Mouse (Mus musculus) v-Abl transformed pro-B cells (cell line): ENCODE measurements around the gene Sh2b2.

Experiments
- in situ Hi-C, 2 experiments: fragments of 400-800 bp; cut with MboI; formaldehyde crosslinking; loops; one replicate each; pipeline ENCODE4 v1.15.1; 2025; ENCODE audit not compliant: unreplicated experiment in 2 of 2

The Sh2b2 gene

DNA sequence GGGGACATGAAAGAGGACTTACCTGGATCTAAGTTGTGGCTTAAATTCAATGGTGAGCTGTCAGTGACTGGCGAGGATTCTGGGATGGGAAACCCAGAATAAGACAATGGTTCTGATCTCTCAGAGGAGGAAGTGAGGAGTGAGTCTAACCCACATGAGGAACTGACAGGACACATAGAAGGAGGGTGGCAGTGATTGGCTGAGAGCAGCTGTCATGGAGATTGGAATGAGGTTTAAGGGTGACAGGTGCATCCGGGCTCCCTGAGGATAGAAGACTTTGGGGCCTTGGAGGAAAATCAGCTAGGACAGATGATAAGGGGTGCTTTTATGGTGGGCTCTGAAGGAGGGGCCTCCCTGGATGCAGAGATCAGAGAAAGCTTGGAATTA lies at the start of gene Sh2b2:
Gene Sh2b2 (minus strand): TSS at position 105 of the 387 bp plus-strand sequence.
- in situ Hi-C loops = loop anchor here in 1 of 2 experiments (5.0 kb wide), 1 partner anchor 44 kb away; no protein-coding TSS in a partner anchor

GRCm38 (mm10) chr5:136292971-136293418 lies 46.6 kb upstream of the Sh2b2 start:
- in situ Hi-C loops = loop anchor here in 1 of 2 experiments (25.0 kb wide), 1 partner anchor 419 kb away; no protein-coding TSS in a partner anchor

DNA sequence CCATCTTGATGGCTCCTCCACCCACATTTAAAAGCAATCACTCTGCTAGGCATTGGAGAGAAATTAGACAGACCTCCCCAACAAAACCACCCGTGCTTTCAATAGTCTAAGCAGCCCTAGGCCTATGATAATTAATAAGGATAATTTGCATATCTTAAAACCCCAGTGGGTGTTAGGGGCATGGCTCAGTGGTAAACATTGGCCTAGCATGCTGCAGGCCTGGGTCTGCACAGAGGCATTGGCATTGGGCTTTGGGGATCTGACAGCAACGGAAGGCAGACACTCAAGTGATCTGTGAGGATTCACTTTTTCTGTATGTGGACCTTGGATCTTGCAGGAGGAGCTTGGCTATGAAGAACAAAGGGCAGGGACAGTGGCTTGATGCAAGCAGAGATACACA lies 46.0 kb upstream of the Sh2b2 start:
- in situ Hi-C loops = loop anchor here in 1 of 2 experiments (25.0 kb wide), 1 partner anchor 420 kb away; no protein-coding TSS in a partner anchor

- in situ Hi-C loops = loop anchor here in 1 of 2 experiments (25.0 kb wide), 1 partner anchor 421 kb away; no protein-coding TSS in a partner anchor
These were observed 45.2 kb upstream of the Sh2b2 start for GRCm38 (mm10) chr5:136291562-136291961.

GRCm38 (mm10) chr5:136289776-136290175 lies 43.4 kb upstream of the Sh2b2 start:
- in situ Hi-C loops = loop anchor here in 1 of 2 experiments (25.0 kb wide), 1 partner anchor 423 kb away; no protein-coding TSS in a partner anchor

DNA sequence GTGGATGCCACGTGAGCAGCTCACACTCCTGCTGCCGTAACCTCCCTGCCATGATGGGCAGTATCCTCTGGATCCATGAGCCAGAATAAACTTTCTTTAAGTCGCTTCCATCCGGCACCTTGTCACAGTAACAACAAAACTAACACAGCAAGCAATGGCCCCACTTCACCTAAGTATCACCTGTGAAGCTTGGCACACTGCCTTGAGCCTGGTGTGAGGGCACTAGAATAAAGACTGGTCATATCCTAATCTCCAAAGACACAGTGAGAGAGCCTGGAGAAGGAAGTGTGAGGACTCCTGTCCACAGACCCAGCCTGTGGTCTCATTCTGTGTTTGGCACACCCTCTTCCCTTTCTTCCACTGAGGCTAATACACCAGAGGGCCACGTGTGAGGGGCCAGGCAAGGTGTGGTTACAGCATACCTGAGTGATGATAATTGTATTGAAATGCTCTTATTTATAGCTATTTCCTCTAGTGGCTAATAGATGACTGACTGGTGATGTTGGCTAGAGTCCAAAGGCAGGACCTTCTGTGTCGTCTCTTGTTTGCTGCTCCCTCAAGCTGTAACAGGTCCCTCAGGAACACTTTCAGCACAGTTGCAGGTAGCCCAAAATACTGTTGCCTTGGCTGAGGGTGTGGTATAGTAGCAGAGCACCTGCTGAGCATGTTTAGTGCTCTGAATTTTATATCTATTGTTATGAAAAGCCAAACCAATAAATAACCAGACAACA lies 42.2 kb upstream of the Sh2b2 start:
- in situ Hi-C loops = loop anchor here in 1 of 2 experiments (25.0 kb wide), 1 partner anchor 424 kb away; no protein-coding TSS in a partner anchor

DNA sequence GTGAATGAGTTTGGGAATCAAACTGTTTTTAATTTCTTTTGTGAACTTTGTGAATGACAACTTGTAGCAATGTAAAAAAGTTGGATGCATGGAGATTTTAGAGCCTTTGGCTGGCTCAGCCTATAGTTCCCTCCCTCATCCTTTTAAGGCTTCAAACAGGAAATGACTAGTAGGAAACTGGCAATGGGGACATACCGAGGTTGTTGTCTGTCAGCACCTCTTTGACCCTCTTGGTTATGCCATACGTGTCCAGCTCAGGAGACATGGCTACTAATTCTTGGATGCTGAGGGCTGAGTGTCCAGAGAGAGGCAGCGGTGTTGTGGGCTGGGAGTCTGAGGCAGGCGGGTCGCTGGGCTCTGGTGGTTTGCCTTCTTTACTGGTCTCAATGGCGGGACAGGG lies 40.2 kb upstream of the Sh2b2 start:
- in situ Hi-C loops = loop anchor here in 1 of 2 experiments (25.0 kb wide), 1 partner anchor 426 kb away; no protein-coding TSS in a partner anchor

GRCm38 (mm10) chr5:136285106-136285505 lies 38.8 kb upstream of the Sh2b2 start:
- in situ Hi-C loops = loop anchor here in 1 of 2 experiments (25.0 kb wide), 1 partner anchor 427 kb away; no protein-coding TSS in a partner anchor

DNA sequence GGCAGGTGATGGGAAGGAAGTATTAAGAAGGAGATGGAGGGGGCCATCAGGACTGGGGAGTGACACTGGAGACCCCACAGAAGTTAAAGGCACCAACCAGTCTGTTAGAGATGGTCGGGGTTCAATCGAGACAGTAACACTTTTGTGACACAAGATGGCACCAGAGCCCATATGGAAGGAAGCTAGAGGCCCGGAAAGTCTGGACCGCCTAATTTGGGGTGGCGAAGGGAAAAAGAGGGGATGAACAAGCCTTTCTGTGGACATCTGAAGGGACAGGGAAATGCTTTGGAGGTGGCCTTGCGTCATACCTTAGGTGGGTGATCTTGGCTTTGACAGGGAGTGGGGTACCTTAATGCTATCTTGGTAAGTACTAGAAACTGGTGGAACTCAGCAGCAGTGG lies 35.0 kb upstream of the Sh2b2 start:
- in situ Hi-C loops = loop anchor here (5.0 to 25.0 kb wide), 3 partner anchors 286 to 431 kb away; partner anchors contain the start of gene Cux1 (in 1 of the 2)

DNA sequence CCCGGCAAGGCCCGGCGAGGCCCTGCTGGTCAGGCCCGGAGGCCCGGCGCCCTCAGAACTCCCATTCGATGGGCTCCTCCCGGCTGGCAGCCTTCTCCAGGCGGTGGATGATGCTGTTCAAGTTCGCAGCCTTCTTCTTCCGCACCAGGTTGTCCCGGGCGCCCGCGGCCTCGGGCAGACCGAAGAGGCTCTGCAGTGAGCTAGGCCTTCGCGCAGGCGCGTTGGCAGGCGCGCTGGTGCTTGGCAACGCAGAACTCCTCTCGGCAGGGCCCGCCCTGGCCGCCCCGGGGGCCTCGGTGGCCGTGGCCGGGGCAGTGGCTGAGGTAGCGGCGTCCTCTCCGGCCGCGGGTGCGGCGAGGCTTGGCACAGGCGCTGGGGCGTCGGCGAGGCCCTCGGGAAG lies 28.4 kb upstream of the Sh2b2 start:
- in situ Hi-C loops = loop anchor here in 1 of 2 experiments (25.0 kb wide), 1 partner anchor 438 kb away; no protein-coding TSS in a partner anchor

- in situ Hi-C loops = no loop called here
These were observed 23.6 kb upstream of the Sh2b2 start for GRCm38 (mm10) chr5:136269937-136270336.

- in situ Hi-C loops = no loop called here
These were observed 19.7 kb upstream of the Sh2b2 start for GRCm38 (mm10) chr5:136266077-136266476.

- in situ Hi-C loops = no loop called here
These were observed 17.0 kb upstream of the Sh2b2 start for GRCm38 (mm10) chr5:136263342-136263741.

DNA sequence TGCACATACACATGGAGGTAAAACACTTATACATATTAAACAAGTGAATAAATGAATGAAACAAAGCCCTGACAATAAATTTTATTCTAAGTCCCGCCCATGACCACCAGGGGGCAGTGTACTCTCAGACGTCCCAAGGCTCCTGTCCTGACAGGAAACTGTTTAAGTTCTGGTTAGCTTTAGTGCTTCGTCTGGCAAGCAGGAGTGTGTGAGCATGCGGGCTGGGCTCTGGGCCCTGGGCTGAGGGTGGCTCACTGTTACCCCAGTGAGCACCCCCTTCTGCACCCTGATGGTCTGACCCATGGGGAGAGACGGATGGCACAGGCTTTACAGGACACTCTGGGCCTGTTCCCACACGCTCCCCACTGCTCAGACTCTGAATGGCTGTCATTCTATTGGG lies 12.6 kb upstream of the Sh2b2 start:
- in situ Hi-C loops = loop anchor here (10.0 kb wide), 2 partner anchors 134 to 364 kb away; no protein-coding TSS in a partner anchor

DNA sequence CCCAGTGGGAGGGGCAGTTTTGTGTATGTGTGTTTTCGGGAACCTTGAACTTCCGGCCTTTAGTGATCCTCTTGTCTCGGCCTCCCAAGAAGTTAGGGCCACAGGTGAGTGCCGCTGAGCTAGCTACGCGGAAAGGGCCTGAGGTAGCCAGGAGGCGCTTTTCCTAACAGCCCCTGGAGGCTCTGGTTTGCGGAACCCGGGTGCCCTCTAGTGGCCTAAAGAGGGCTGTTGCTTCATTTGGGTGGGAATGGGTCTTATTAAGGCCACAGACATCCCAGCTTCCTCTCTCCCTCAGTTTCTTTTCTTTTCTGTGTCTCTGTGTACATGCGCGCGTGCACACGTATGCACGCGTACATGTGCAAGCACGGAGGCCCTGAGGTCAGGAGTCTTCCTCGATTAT lies 6.5 kb upstream of the Sh2b2 start:
- in situ Hi-C loops = loop anchor here (5.0 to 10.0 kb wide), 5 partner anchors 51 to 504 kb away; no protein-coding TSS in a partner anchor

- in situ Hi-C loops = loop anchor here (5.0 to 10.0 kb wide), 5 partner anchors 49 to 506 kb away; no protein-coding TSS in a partner anchor
These were observed 4.6 kb upstream of the Sh2b2 start for GRCm38 (mm10) chr5:136251004-136251403.

- in situ Hi-C loops = loop anchor here in 1 of 2 experiments (5.0 kb wide), 1 partner anchor 46 kb away; no protein-coding TSS in a partner anchor
These were observed 2.1 kb upstream of the Sh2b2 start for GRCm38 (mm10) chr5:136248441-136248840.

DNA sequence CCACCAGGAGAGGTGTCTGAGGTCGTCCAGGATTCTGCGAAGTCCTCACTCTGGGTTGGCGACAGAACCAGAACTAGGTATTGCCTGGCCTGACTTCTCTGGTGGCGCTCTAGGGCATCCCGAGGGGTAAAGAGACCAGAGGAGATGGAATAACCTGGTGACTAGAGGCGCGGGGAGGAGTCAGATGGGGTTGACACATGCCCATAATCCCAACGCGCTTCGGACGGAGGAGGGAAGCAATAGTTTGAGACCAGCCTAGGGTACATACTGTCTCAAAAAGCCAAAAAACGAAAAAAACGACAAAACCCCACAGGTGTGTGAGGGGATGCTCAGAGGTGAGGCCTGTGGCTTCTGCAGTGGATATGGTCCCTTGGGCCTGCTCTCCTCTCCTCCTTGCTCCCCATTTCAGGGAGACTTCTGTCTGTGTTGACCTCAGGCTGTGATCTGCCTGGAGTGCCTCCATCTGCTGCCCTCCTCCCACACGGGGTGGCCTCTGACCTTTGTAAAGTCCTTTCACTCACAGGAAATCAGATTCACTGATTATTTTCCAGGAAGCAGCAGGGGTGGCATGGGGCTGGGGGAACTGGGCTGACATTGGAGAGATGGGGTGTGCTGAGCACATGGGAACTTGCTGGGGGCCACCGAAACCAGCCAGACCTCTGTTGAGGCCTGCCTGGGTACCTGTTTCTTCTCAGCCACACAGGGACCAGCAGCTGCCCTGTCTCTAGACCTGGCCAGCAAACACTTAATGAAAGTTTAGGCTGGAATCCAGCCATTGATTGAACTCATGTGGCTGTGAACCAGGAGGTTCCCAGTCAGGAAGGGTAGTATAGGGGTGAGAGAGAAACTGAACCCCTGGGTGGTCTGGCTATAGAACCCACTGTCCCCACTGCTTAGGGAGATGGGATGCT lies 560 bp downstream of the Sh2b2 start:
- in situ Hi-C loops = loop anchor here in 1 of 2 experiments (5.0 kb wide), 1 partner anchor 43 kb away; no protein-coding TSS in a partner anchor

DNA sequence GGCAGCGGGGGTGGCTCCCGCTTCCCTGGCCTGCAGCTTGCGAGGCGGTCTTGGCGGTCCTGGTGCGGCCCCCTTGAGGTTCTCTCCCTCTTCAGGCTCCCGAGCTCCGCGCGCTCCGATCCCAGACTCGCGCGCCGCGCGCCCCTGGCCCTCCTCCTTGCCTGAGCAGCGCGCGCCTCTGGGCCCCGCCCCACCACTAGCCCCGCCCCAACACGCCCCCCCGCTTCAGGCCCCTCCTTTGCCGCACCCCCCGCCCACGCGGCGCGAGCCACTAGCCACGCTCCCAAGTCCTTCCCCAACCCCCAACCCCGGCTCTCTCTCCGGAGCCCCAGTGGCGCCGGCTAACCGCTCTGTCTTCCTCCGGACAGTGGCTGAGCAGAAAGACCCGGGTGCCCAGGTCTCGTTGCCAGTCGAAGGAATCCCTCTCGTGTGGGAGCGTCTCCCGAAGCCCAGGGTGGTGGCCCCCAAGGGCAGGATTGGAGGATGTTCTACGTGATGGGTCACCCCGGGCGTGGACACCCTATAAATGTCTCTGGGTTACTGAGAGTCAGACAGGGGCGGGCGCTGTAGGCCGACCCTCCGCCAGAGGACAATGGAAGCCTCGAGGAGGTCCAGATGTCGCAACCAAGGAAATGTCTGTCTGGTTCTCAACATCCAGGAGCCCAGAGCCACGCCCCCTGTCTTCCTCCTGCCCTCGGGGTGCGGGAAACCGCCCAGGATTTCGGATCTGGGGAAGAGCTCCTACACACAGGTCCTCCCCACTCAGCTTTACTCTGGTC lies 1.4 kb downstream of the Sh2b2 start:
- in situ Hi-C loops = loop anchor here in 1 of 2 experiments (5.0 kb wide), 2 partner anchors 43 to 268 kb away; no protein-coding TSS in a partner anchor
